In genomic region chr10:120271318-120271717, GRCm38 (mm10) we compare ENCODE assay signal across 10 mouse cellular contexts. TPM values are rescaled to one million over a fixed set of nuclear protein-coding genes. Genes with fewer than 3 reads are reported as not detected.
DNase-seq lines count a peak whose midpoint lies in the region; ATAC-seq and TF ChIP-seq lines count a peak whose summit lies in the region.
"Had no signal": no experiment of that assay in that cellular context is flagged by ENCODE, and none has a peak within 500 bp of the region (broad histone marks: within the 10 kb centered on the region; RNA-seq: fewer than 3 reads in every experiment).

No protein-coding gene starts in this region.

- intact Hi-C loops in gastrocnemius, adult 2 months (cut with DNase I) = no loop called here

- H3K36me3 ChIP-seq in intestine, embryonic 14.5 days (ENCODE audit: control insufficient read depth, insufficient read depth, low read length) = no peaks in the 10 kb centered on the region
- H3K36me3 ChIP-seq in intestine, embryonic 15.5 days = no peaks in the 10 kb centered on the region
- H3K36me3 ChIP-seq in embryonic facial prominence, embryonic 14.5 days (ENCODE audit: control insufficient read depth, insufficient read depth, low read length) = no peaks in the 10 kb centered on the region
- H3K36me3 ChIP-seq in hindbrain, postnatal 0 days (ENCODE audit: insufficient read depth, low read length) = no peaks in the 10 kb centered on the region
- H3K36me3 ChIP-seq in midbrain, embryonic 14.5 days (ENCODE audit: control insufficient read depth, insufficient read depth, low read length) = no peaks in the 10 kb centered on the region

- ATAC-seq in intestine, embryonic 14.5 days (replicated peaks; ENCODE audit: low FRiP score, low TSS enrichment, low read depth) = no peak
- no peak for ATAC-seq in intestine, embryonic 15.5 days
- no peak for ATAC-seq in embryonic facial prominence, embryonic 14.5 days (ENCODE audit: low read depth)
- ATAC-seq in hindbrain, postnatal 0 days = no peak
- ATAC-seq in midbrain, embryonic 14.5 days (ENCODE audit: low FRiP score, low TSS enrichment) = no peak
- ATAC-seq: intestine, postnatal 0 days had no signal

- no peaks in the 10 kb centered on the region for H3K9me3 ChIP-seq in intestine, embryonic 14.5 days (ENCODE audit: control insufficient read depth, low read length)
- no peaks in the 10 kb centered on the region for H3K9me3 ChIP-seq in intestine, embryonic 15.5 days
- H3K9me3 ChIP-seq in embryonic facial prominence, embryonic 14.5 days (ENCODE audit: control insufficient read depth, low read length) = 0 out of 2 replicates have a peak, but pooled peaks cover 3% of the 10 kb centered on the region
- no peaks in the 10 kb centered on the region for H3K9me3 ChIP-seq in hindbrain, postnatal 0 days (ENCODE audit: low read length)
- H3K9me3 ChIP-seq in midbrain, embryonic 14.5 days (ENCODE audit: control insufficient read depth, low read length) = no peaks in the 10 kb centered on the region

- 43% methylated on average over 6 of the region's 6 CpGs for WGBS in intestine, embryonic 14.5 days
- WGBS in intestine, embryonic 15.5 days = 62% methylated on average over 6 of the region's 6 CpGs
- WGBS in embryonic facial prominence, embryonic 14.5 days = 59% methylated on average over 6 of the region's 6 CpGs
- 74% methylated on average over 6 of the region's 6 CpGs for whole genome bisulfite sequencing in hindbrain, postnatal 0 days
- 60% methylated on average over 6 of the region's 6 CpGs for whole genome bisulfite sequencing in midbrain, embryonic 14.5 days

- H3K4me2 ChIP-seq in intestine, embryonic 14.5 days (ENCODE audit: low read length) = no peak overlapping the region
- no peak overlapping the region for H3K4me2 ChIP-seq in intestine, embryonic 15.5 days (replicated peaks)
- peak overlapping the region; percentile 58; the same call in 1 of the 2 replicates for H3K4me2 ChIP-seq in embryonic facial prominence, embryonic 14.5 days (ENCODE audit: low read depth, low read length)
- H3K4me2 ChIP-seq in hindbrain, postnatal 0 days (ENCODE audit: low read depth, low read length) = peak overlapping the region; percentile 64
- H3K4me2 ChIP-seq in midbrain, embryonic 14.5 days (ENCODE audit: low read length) = peak overlapping the region; percentile 55

- no peak overlapping the region for H3K4me3 ChIP-seq in intestine, embryonic 14.5 days (ENCODE audit: low read depth, low read length)
- H3K4me3 ChIP-seq in intestine, embryonic 15.5 days (replicated peaks) = no peak overlapping the region
- H3K4me3 ChIP-seq in embryonic facial prominence, embryonic 14.5 days (ENCODE audit: low read depth, low read length) = no peak overlapping the region
- no peak overlapping the region for H3K4me3 ChIP-seq in hindbrain, postnatal 0 days (ENCODE audit: low read length)
- H3K4me3 ChIP-seq in midbrain, embryonic 14.5 days (replicated peaks; ENCODE audit: low read depth, low read length) = peak overlapping the region; percentile 24; the same call in 1 of the 2 replicates
- no peak overlapping the region for H3K4me3 ChIP-seq in gastrocnemius, adult 2 months

- no peak overlapping the region for H3K9ac ChIP-seq in intestine, embryonic 14.5 days (ENCODE audit: low read length)
- no peak overlapping the region for H3K9ac ChIP-seq in intestine, embryonic 15.5 days
- peak overlapping the region; percentile 46; the same call in 1 of the 2 replicates for H3K9ac ChIP-seq in embryonic facial prominence, embryonic 14.5 days (ENCODE audit: low read depth, low read length)
- no peak overlapping the region for H3K9ac ChIP-seq in hindbrain, postnatal 0 days (replicated peaks; ENCODE audit: low read length)
- no peak overlapping the region for H3K9ac ChIP-seq in midbrain, embryonic 14.5 days (replicated peaks; ENCODE audit: low read length)

- TF ChIP-seq CTCF in hindbrain, postnatal 0 days (IDR thresholded peaks at IDR 0.05; ENCODE audit: low read depth) = no peak
- no peak for TF ChIP-seq CTCF in gastrocnemius, adult 2 months (IDR thresholded peaks at IDR 0.05)

- peaks cover 23% of the 10 kb centered on the region for H3K4me1 ChIP-seq in intestine, embryonic 14.5 days (replicated peaks; ENCODE audit: control insufficient read depth, insufficient read depth, low read length)
- H3K4me1 ChIP-seq in intestine, embryonic 15.5 days (replicated peaks) = peaks cover 9% of the 10 kb centered on the region; the same call in 1 of the 2 replicates
- H3K4me1 ChIP-seq in embryonic facial prominence, embryonic 14.5 days (ENCODE audit: control insufficient read depth, insufficient read depth, low read length) = peaks cover 18% of the 10 kb centered on the region
- peaks cover 8% of the 10 kb centered on the region; the same call in 1 of the 2 replicates for H3K4me1 ChIP-seq in hindbrain, postnatal 0 days (ENCODE audit: insufficient read depth, low read length)
- peaks cover 11% of the 10 kb centered on the region; the same call in 1 of the 2 replicates for H3K4me1 ChIP-seq in midbrain, embryonic 14.5 days (ENCODE audit: control insufficient read depth, insufficient read depth, low read length)

- DNase-seq in intestine, embryonic 14.5 days (ENCODE audit: low spot score) = no peak
- no peak for DNase-seq in embryonic facial prominence, embryonic 14.5 days (ENCODE audit: low spot score)
- DNase-seq in hindbrain, postnatal 0 days (ENCODE audit: low spot score) = no peak
- DNase-seq in midbrain, embryonic 14.5 days = no peak
- no peak for DNase-seq in gastrocnemius, adult 2 months
- no peak for DNase-seq in adrenal gland, adult 8-10 months
- DNase-seq in cerebellum, postnatal 36 days = no peak
- DNase-seq: cerebellum, adult 2 months had no signal

- peak overlapping the region; percentile 67; the same call in 1 of the 2 replicates for H3K27ac ChIP-seq in intestine, embryonic 14.5 days (ENCODE audit: low read depth)
- H3K27ac ChIP-seq in intestine, embryonic 15.5 days = no peak overlapping the region
- peak overlapping the region; percentile 88; the same call in 1 of the 2 replicates for H3K27ac ChIP-seq in embryonic facial prominence, embryonic 14.5 days (replicated peaks; ENCODE audit: low read depth, low read length)
- no peak overlapping the region for H3K27ac ChIP-seq in hindbrain, postnatal 0 days
- H3K27ac ChIP-seq in midbrain, embryonic 14.5 days (replicated peaks; ENCODE audit: low read depth, low read length) = no peak overlapping the region
- no peak overlapping the region for H3K27ac ChIP-seq in gastrocnemius, adult 2 months

- no peaks in the 10 kb centered on the region for H3K27me3 ChIP-seq in intestine, embryonic 14.5 days (replicated peaks; ENCODE audit: control insufficient read depth, insufficient read depth, low read length)
- H3K27me3 ChIP-seq in intestine, embryonic 15.5 days (replicated peaks) = no peaks in the 10 kb centered on the region
- H3K27me3 ChIP-seq in embryonic facial prominence, embryonic 14.5 days (replicated peaks; ENCODE audit: control insufficient read depth, insufficient read depth, low read length) = no peaks in the 10 kb centered on the region
- H3K27me3 ChIP-seq in hindbrain, postnatal 0 days (ENCODE audit: insufficient read depth, low read length) = no peaks in the 10 kb centered on the region
- no peaks in the 10 kb centered on the region for H3K27me3 ChIP-seq in midbrain, embryonic 14.5 days (ENCODE audit: control insufficient read depth, insufficient read depth, low read length)

RNA-seq across cellular contexts. Expression of gene Llph, which starts 44.4 kb away (rescaled TPM):
- polyA plus RNA-seq in intestine, embryonic 14.5 days (2014; fragmentation: Nextera tagmentation; extraction: Ambion mirVana) = 63.2 and 63.4 TPM in 2 replicates
- polyA plus RNA-seq in intestine, embryonic 15.5 days (2015; fragmentation: Nextera tagmentation; extraction: Ambion mirVana) = 53.6 and 56.0 TPM in 2 replicates
- polyA plus RNA-seq in embryonic facial prominence, embryonic 14.5 days (2014; fragmentation: Nextera tagmentation; extraction: Ambion mirVana) = 43.6 and 44.4 TPM in 2 replicates
- 3.8 and 4.1 TPM in 2 replicates for total RNA-seq in hindbrain, postnatal 0 days (2014; rRNA removed)
- 37.0 and 43.3 TPM in 2 replicates for polyA plus RNA-seq in hindbrain, postnatal 0 days (2015; fragmentation: Nextera tagmentation; extraction: Ambion mirVana)
- polyA plus RNA-seq in midbrain, embryonic 14.5 days (2014; fragmentation: Nextera tagmentation; extraction: Ambion mirVana) = 39.6 and 40.7 TPM in 2 replicates
- total RNA-seq in gastrocnemius, adult 2 months (2021) = 10 to 100 TPM; 17.0 to 17.2 TPM
- 10 to 100 TPM; 18.6 to 33.4 (median 22.0) TPM for total RNA-seq in adrenal gland, adult 8-10 months (2022)

Comparison
In these comparisons a context has a peak if more than half of its experiments do, and no peak if none do; other contexts are left out.
1. H3K27ac ChIP-seq: peak in intestine, embryonic 14.5 days (single experiment) and embryonic facial prominence, embryonic 14.5 days (single experiment); none in intestine, embryonic 15.5 days (single experiment), hindbrain, postnatal 0 days (single experiment), midbrain, embryonic 14.5 days (single experiment) and gastrocnemius, adult 2 months (single experiment).
2. H3K4me2 ChIP-seq: peak in embryonic facial prominence, embryonic 14.5 days (single experiment), hindbrain, postnatal 0 days (single experiment) and midbrain, embryonic 14.5 days (single experiment); none in intestine, embryonic 14.5 days (single experiment) and intestine, embryonic 15.5 days (single experiment).